Mouse (Mus musculus) lung, postnatal 0 days (tissue): ENCODE measurements around the gene 3110082I17Rik.

Source experiments
- CTCF ChIP-seq: IDR thresholded peaks from 2 replicates; pipeline ENCODE4 v1.5.1; 2016; ENCODE audit warnings: antibody characterized with exemption, mild to moderate bottlenecking
- EP300 ChIP-seq: IDR thresholded peaks from 2 replicates; pipeline ENCODE4 v1.6.1; 2016; ENCODE audit warnings: antibody characterized with exemption, mild to moderate bottlenecking, control low read depth

- no peak for TF ChIP-seq CTCF
- TF ChIP-seq EP300: no peak
These were observed 136.9 kb downstream of the 3110082I17Rik start for GRCm38 (mm10) chr5:139323260-139323924.
